Mouse (Mus musculus): Measurements from ENCODE around the gene Retnla.
"Not testable (repeated sequence)": the region's sequence is repeated elsewhere in the genome, so short reads cannot be mapped to it uniquely, and the experiment has no call there.

The Retnla gene

GRCm38 (mm10) chr16:48842266-48842665, at the start of gene Retnla:
Retnla (plus strand) TSS chr16:48842551.
- DNase-seq: no peak

- DNase-seq: no peak
These were observed 44.1 kb upstream of the Retnla start for GRCm38 (mm10) chr16:48798285-48798684.

- no peak for DNase-seq
These were observed 42.9 kb upstream of the Retnla start for GRCm38 (mm10) chr16:48799470-48799869.

GRCm38 (mm10) chr16:48800906-48801305, 41.4 kb upstream of the Retnla start:
- DNase-seq: no peak

- no peak for DNase-seq
These were observed 36.9 kb upstream of the Retnla start for GRCm38 (mm10) chr16:48805412-48805811.

GRCm38 (mm10) chr16:48806521-48806920, 35.8 kb upstream of the Retnla start:
- no peak for DNase-seq

- DNase-seq: peak in 1 of 2 experiments; percentile 3
These were observed 33.0 kb upstream of the Retnla start for GRCm38 (mm10) chr16:48809374-48809773.

- DNase-seq: no peak
These were observed 30.4 kb upstream of the Retnla start for GRCm38 (mm10) chr16:48811881-48812436.

- no peak for DNase-seq
These were observed 25.7 kb upstream of the Retnla start, which contains the start of gene Retnlb for GRCm38 (mm10) chr16:48816695-48817094. Retnlb (plus strand) TSS chr16:48816856.

- DNase-seq: no peak
These were observed 23.8 kb upstream of the Retnla start for GRCm38 (mm10) chr16:48818524-48818923.

GRCm38 (mm10) chr16:48826474-48826873, 15.9 kb upstream of the Retnla start:
- DNase-seq: no peak

- no peak for DNase-seq
These were observed 14.7 kb upstream of the Retnla start for GRCm38 (mm10) chr16:48827625-48828024.

GRCm38 (mm10) chr16:48829060-48829459, 13.3 kb upstream of the Retnla start:
- no peak for DNase-seq

- DNase-seq: no peak
These were observed 10.3 kb upstream of the Retnla start for GRCm38 (mm10) chr16:48832055-48832454.

GRCm38 (mm10) chr16:48833626-48834025, 8.7 kb upstream of the Retnla start:
- DNase-seq: not testable (repeated sequence)

- DNase-seq: no peak
These were observed 1.5 kb downstream of the Retnla start for GRCm38 (mm10) chr16:48843671-48844386.

GRCm38 (mm10) chr16:48865004-48865403, 22.7 kb downstream of the Retnla start:
- not testable (repeated sequence) for DNase-seq

GRCm38 (mm10) chr16:48867690-48868089, 25.3 kb downstream of the Retnla start:
- DNase-seq: no peak

- DNase-seq: no peak
These were observed 26.3 kb downstream of the Retnla start for GRCm38 (mm10) chr16:48868663-48869062.

- no peak for DNase-seq
These were observed 27.3 kb downstream of the Retnla start for GRCm38 (mm10) chr16:48869671-48870070.

GRCm38 (mm10) chr16:48871754-48872153, 29.4 kb downstream of the Retnla start:
- no peak for DNase-seq

- DNase-seq: no peak
These were observed 30.0 kb downstream of the Retnla start, which contains the start of gene Retnlg for GRCm38 (mm10) chr16:48872321-48872720. Retnlg (plus strand) TSS chr16:48872621.

GRCm38 (mm10) chr16:48890733-48891132, 48.4 kb downstream of the Retnla start:
- DNase-seq: no peak

Data from cerebellum, adult 18-20 months (tissue).